Mouse (Mus musculus) skeletal muscle tissue, adult 2 months (tissue): ENCODE measurements around the gene Lrrc46.

ENCODE experiments used
- DNase-seq: peaks from one replicate; pipeline ENCODE4 v3.0.0-alpha.2; 2012; ENCODE audit warnings: low read depth, low spot score

Lrrc46 gene

GRCm38 (mm10) chr11:97013121-97013670 is 28.0 kb downstream of the Lrrc46 start, which contains the start of gene Sp6:
Sp6 (plus strand) TSS chr11:97013394.
- DNase-seq = no peak

- no peak for DNase-seq
Observed at GRCm38 (mm10) chr11:97009198-97009790, 31.9 kb downstream of the Lrrc46 start.

GRCm38 (mm10) chr11:97007093-97007794 is 34.0 kb downstream of the Lrrc46 start:
- DNase-seq = no peak

GRCm38 (mm10) chr11:97003170-97003569 is 38.0 kb downstream of the Lrrc46 start:
- DNase-seq = no peak

GRCm38 (mm10) chr11:96997380-96997956 is 43.7 kb downstream of the Lrrc46 start:
- no peak for DNase-seq

GRCm38 (mm10) chr11:96996773-96997379 is 44.3 kb downstream of the Lrrc46 start:
- no peak for DNase-seq

GRCm38 (mm10) chr11:96995836-96996772 is 45.1 kb downstream of the Lrrc46 start:
- no peak for DNase-seq

- DNase-seq = no peak
Observed at GRCm38 (mm10) chr11:96995031-96995430, 46.2 kb downstream of the Lrrc46 start.

- DNase-seq = no peak
Observed at GRCm38 (mm10) chr11:96992722-96993311, 48.4 kb downstream of the Lrrc46 start.

GRCm38 (mm10) chr11:96991501-96991900 is 49.7 kb downstream of the Lrrc46 start:
- no peak for DNase-seq

- no peak for DNase-seq
Observed at GRCm38 (mm10) chr11:96987873-96988655, 53.1 kb downstream of the Lrrc46 start.

GRCm38 (mm10) chr11:96986463-96986862 is 54.7 kb downstream of the Lrrc46 start:
- no peak for DNase-seq

- no peak for DNase-seq
Observed at GRCm38 (mm10) chr11:96984903-96985302, 56.3 kb downstream of the Lrrc46 start.
